Mouse (Mus musculus) bone marrow, adult 2 months (tissue): ENCODE results near the gene Wfdc1.

Experiments
- CTCF ChIP-seq: fragments of 200-500 bp; IDR thresholded peaks from 2 replicates; pipeline ENCODE4 v1.5.1; 2011; ENCODE audit warnings: low read length, control low read depth; ENCODE audit not compliant: control insufficient read depth, insufficient read depth
- POLR2A ChIP-seq: fragments of 200-500 bp; IDR thresholded peaks from 2 replicates; pipeline ENCODE4 v1.6.1; 2011; ENCODE audit warnings: low read depth, mild to moderate bottlenecking, control low read depth, low read length, borderline replicate concordance; ENCODE audit not compliant: control insufficient read depth

GRCm38 (mm10) chr8:119698960-119699359 is 32.8 kb downstream of the Wfdc1 start:
- TF ChIP-seq CTCF (peak; percentile 88), POLR2A (no peak)
